Mouse (Mus musculus): ENCODE results near the gene Stac3.

The Stac3 gene

GRCm38 (mm10) chr10:127500894-127501893 is at the start of gene Stac3:
Gene Stac3, plus strand, starts transcription at chr10:127501686.
- no peak for DNase-seq

GRCm38 (mm10) chr10:127453701-127454100 is 47.8 kb upstream of the Stac3 start:
- no peak for DNase-seq

- DNase-seq: no peak
Measured at GRCm38 (mm10) chr10:127462411-127463096, 38.9 kb upstream of the Stac3 start.

GRCm38 (mm10) chr10:127471281-127471988 is 30.1 kb upstream of the Stac3 start:
- peak; percentile 56 for DNase-seq

- peak; percentile 12 for DNase-seq
Measured at GRCm38 (mm10) chr10:127472722-127473121, 28.8 kb upstream of the Stac3 start.

GRCm38 (mm10) chr10:127475175-127475574 is 26.3 kb upstream of the Stac3 start:
- no peak for DNase-seq

- DNase-seq: no peak
Measured at GRCm38 (mm10) chr10:127476541-127476940, 24.9 kb upstream of the Stac3 start.

GRCm38 (mm10) chr10:127477301-127477700 is 24.2 kb upstream of the Stac3 start:
- DNase-seq: no peak

GRCm38 (mm10) chr10:127479131-127479530 is 22.4 kb upstream of the Stac3 start:
- DNase-seq: no peak

- no peak for DNase-seq
Measured at GRCm38 (mm10) chr10:127480833-127481813, 20.4 kb upstream of the Stac3 start.

- DNase-seq: no peak
Measured at GRCm38 (mm10) chr10:127485235-127485634, 16.3 kb upstream of the Stac3 start.

GRCm38 (mm10) chr10:127488856-127489255 is 12.6 kb upstream of the Stac3 start:
- no peak for DNase-seq

- no peak for DNase-seq
Measured at GRCm38 (mm10) chr10:127490160-127491127, 11.0 kb upstream of the Stac3 start.

- DNase-seq: no peak
Measured at GRCm38 (mm10) chr10:127491128-127491512, 10.4 kb upstream of the Stac3 start.

GRCm38 (mm10) chr10:127492118-127492517 is 9.4 kb upstream of the Stac3 start:
- DNase-seq: no peak

- DNase-seq: no peak
Measured at GRCm38 (mm10) chr10:127496156-127496555, 5.3 kb upstream of the Stac3 start.

GRCm38 (mm10) chr10:127499516-127499915 is 2.0 kb upstream of the Stac3 start:
- no peak for DNase-seq

- DNase-seq: no peak
Measured at GRCm38 (mm10) chr10:127500042-127500441, 1.4 kb upstream of the Stac3 start.

- DNase-seq: peak; percentile 87
Measured at GRCm38 (mm10) chr10:127508239-127508638, 6.8 kb downstream of the Stac3 start.

GRCm38 (mm10) chr10:127509051-127509836 is 7.8 kb downstream of the Stac3 start:
- peak; percentile 90 for DNase-seq

Measured in thymus, postnatal 25 days (tissue).